ENCODE assay signal across 23 mouse cellular contexts in the genomic region with DNA sequence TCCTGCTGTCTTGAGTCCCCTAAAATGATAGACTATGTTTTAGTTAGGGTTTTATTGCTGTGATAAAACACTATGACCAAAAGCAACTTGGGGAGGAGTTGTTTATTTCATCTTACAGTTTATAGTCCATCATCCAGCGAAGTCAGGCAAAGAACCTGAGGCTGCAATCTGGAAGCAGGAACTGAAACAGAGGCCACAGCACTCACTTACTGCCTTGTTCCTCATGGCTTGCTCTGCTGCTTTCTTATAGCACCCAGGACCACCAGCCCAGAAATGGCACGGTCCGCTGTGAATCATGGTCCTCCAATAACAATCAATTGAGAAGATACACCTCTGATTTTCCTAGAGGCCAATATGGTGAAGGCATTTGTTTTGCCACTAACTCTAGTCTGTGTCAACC.
A peak's percentile ranks its signal among the peaks of the same experiment; 100 is the strongest.
DNase-seq lines count a peak whose midpoint lies in the region; TF ChIP-seq lines count a peak whose summit lies in the region.
"Had no signal": no experiment of that assay in that cellular context is flagged by ENCODE, and none has a peak within 500 bp of the region (broad histone marks: within the 10 kb centered on the region; RNA-seq: fewer than 3 reads in every experiment).

No protein-coding gene starts in this region.

- in situ Hi-C loops in CH12.LX (cut with MboI; ENCODE audit: low pct_ligation_motif_present, low pct_unique_long_range_greater_than_20kb, low sequenced_read_pairs): no loop called here

- H3K4me1 ChIP-seq in CH12.LX (ENCODE audit: control insufficient read depth in 1 of 2, insufficient read depth in 2 of 2): peaks cover 0 to 7% of the 10 kb centered on the region in 2 experiments; a peak in 2 of 4 replicates
- H3K4me1 ChIP-seq: embryonic facial prominence, embryonic 13.5 days; embryonic facial prominence, embryonic 15.5 days; forebrain, embryonic 10.5 days; forebrain, embryonic 12.5 days had no signal

- peak; percentile 0 for DNase-seq in lung, postnatal 36 days
- no peak for DNase-seq in lung, postnatal 25 days (ENCODE audit: low spot score)
- DNase-seq in spleen, postnatal 36 days (ENCODE audit: low spot score in 2 of 2): peak; percentile 31 to 43
- no peak for DNase-seq in spleen, adult 12 weeks (ENCODE audit: low spot score)
- peak; percentile 15 for DNase-seq in CH12.LX (ENCODE audit: extremely low read depth)
- peak; percentile 74 for DNase-seq in splenic B cell, adult 2 months (ENCODE audit: low read depth, low spot score)
- DNase-seq in thymus, postnatal 14 days: no peak
- DNase-seq in urinary bladder, postnatal 10 days (ENCODE audit: low spot score): no peak
- DNase-seq: adrenal gland, adult 2 months; adrenal gland, postnatal 10 days; adrenal gland, postnatal 25 days; cerebellum, adult 11 months; cerebellum, adult 18-20 months; cerebellum, adult 8-10 months; cerebellum, adult 9-11 months; cerebellum, postnatal 14 days; cerebellum, postnatal 36 days; embryo, embryonic 11 days had no signal

- no peak overlapping the region for H3K27ac ChIP-seq in CH12.LX (ENCODE audit: insufficient read depth, low read depth)
- H3K27ac ChIP-seq: embryonic facial prominence, embryonic 13.5 days; embryonic facial prominence, embryonic 15.5 days; forebrain, embryonic 10.5 days; forebrain, embryonic 12.5 days had no signal

- TF ChIP-seq CTCF in CH12.LX (conservative IDR thresholded peaks at IDR 0.05 in 1 of 2, IDR thresholded peaks at IDR 0.05 in 1 of 2; ENCODE audit: low read depth in 2 of 2, low read length in 2 of 2): no peak

- H3K27me3 ChIP-seq in CH12.LX (replicated peaks): no peaks in the 10 kb centered on the region
- H3K27me3 ChIP-seq in splenic B cell, adult 2 months (ENCODE audit: control insufficient read depth, insufficient read depth, low read length, poor library complexity, severe bottlenecking): no peaks in the 10 kb centered on the region
- H3K27me3 ChIP-seq: embryonic facial prominence, embryonic 13.5 days; embryonic facial prominence, embryonic 15.5 days; forebrain, embryonic 12.5 days had no signal

- H3K36me3 ChIP-seq in CH12.LX (replicated peaks in 1 of 2; ENCODE audit: control insufficient read depth in 1 of 2, insufficient read depth in 1 of 2, low read length in 1 of 2): no peaks in the 10 kb centered on the region
- no peaks in the 10 kb centered on the region for H3K36me3 ChIP-seq in splenic B cell, adult 2 months (ENCODE audit: control insufficient read depth, insufficient read depth, low read length, poor library complexity, severe bottlenecking)
- H3K36me3 ChIP-seq: embryonic facial prominence, embryonic 13.5 days; embryonic facial prominence, embryonic 15.5 days; forebrain, embryonic 10.5 days; forebrain, embryonic 12.5 days had no signal

- H3K4me3 ChIP-seq in CH12.LX (replicated peaks in 1 of 3; ENCODE audit: low read depth in 2 of 3, low read length in 2 of 3, poor library complexity in 1 of 3): no peak overlapping the region
- H3K4me3 ChIP-seq: embryonic facial prominence, embryonic 13.5 days; embryonic facial prominence, embryonic 15.5 days; erythroblast, embryonic 14.5 days; forebrain, embryonic 10.5 days; forebrain, embryonic 12.5 days had no signal

- H3K9me3 ChIP-seq in CH12.LX (replicated peaks; ENCODE audit: low read length): no peaks in the 10 kb centered on the region
- H3K9me3 ChIP-seq: embryonic facial prominence, embryonic 13.5 days; embryonic facial prominence, embryonic 15.5 days; forebrain, embryonic 10.5 days; forebrain, embryonic 12.5 days had no signal

- no peak overlapping the region for H3K9ac ChIP-seq in CH12.LX (ENCODE audit: insufficient read depth, low read depth)
- H3K9ac ChIP-seq: embryonic facial prominence, embryonic 13.5 days; embryonic facial prominence, embryonic 15.5 days; forebrain, embryonic 12.5 days had no signal

- H3K79me2 ChIP-seq in CH12.LX (replicated peaks; ENCODE audit: control insufficient read depth, extremely low read depth, insufficient read depth, poor library complexity, severe bottlenecking): no peaks in the 10 kb centered on the region

- H3K4me2 ChIP-seq in CH12.LX (ENCODE audit: insufficient read depth, low read depth, poor library complexity, severe bottlenecking): no peak overlapping the region
- H3K4me2 ChIP-seq: embryonic facial prominence, embryonic 13.5 days; embryonic facial prominence, embryonic 15.5 days; forebrain, embryonic 12.5 days had no signal

- peak; percentile 39; the same call in 1 of the 2 replicates for TF ChIP-seq EP300 in CH12.LX (IDR thresholded peaks at IDR 0.05; ENCODE audit: low read length)

- no peak for TF ChIP-seq POLR2A in CH12.LX (IDR thresholded peaks at IDR 0.05; ENCODE audit: low read depth, low read length)

- dilution Hi-C loops in CH12.LX (cut with MboI; ENCODE audit: extremely low pct_ligation_motif_present, extremely low pct_unique_long_range_greater_than_20kb, low sequenced_read_pairs): no loop called here

- TF ChIP-seq RAD21 in CH12.LX (IDR thresholded peaks at IDR 0.05; ENCODE audit: low read depth, low read length): no peak

TF ChIP-seq in CH12.LX, 34 proteins besides CTCF, POLR2A, EP300 and RAD21:
- peak; percentile 61 for TF ChIP-seq IRF4 (IDR thresholded peaks at IDR 0.05; ENCODE audit: low read depth, low read length)
- TF ChIP-seq ZKSCAN1 (IDR thresholded peaks at IDR 0.05; ENCODE audit: borderline replicate concordance, low read depth, low read length): no peak
- TF ChIP-seq ELF1 (IDR thresholded peaks at IDR 0.05; ENCODE audit: low read depth, low read length): no peak

Comparison
In these comparisons a context has a peak if more than half of its experiments do, and no peak if none do; other contexts are left out.
1. DNase-seq: peak in lung, postnatal 36 days (single experiment), spleen, postnatal 36 days (2 of 2), CH12.LX (single experiment) and splenic B cell, adult 2 months (single experiment); none in lung, postnatal 25 days (single experiment), spleen, adult 12 weeks (single experiment), thymus, postnatal 14 days (single experiment) and urinary bladder, postnatal 10 days (single experiment).